Mouse (Mus musculus) layer of hippocampus, adult 2 months (tissue): ENCODE measurements at regions not wholly inside any gene's neighbourhood (a gene's known extent, or its start where the extent isn't known, plus 50 kb on each side); places are given as distances from the start of the nearest gene placed in this dataset.

ENCODE experiments used
- DNase-seq, 2 experiments: peaks; one replicate each; pipeline ENCODE4 v3.0.0; 2022; ENCODE audit warnings: low spot score in 2 of 2
- H3K27ac ChIP-seq: fragments of 200-600 bp; 2 replicates; pipeline ENCODE4 v1.8.1; 2022
- H3K4me3 ChIP-seq: fragments of 200-600 bp; 2 replicates; pipeline ENCODE4 v1.8.1; 2022; ENCODE audit warnings: mild to moderate bottlenecking
- CTCF ChIP-seq: fragments of 200-600 bp; conservative IDR thresholded peaks from 2 replicates; pipeline ENCODE4 v1.8.1; 2022; ENCODE audit warnings: antibody characterized with exemption, mild to moderate bottlenecking, moderate library complexity

DNA sequence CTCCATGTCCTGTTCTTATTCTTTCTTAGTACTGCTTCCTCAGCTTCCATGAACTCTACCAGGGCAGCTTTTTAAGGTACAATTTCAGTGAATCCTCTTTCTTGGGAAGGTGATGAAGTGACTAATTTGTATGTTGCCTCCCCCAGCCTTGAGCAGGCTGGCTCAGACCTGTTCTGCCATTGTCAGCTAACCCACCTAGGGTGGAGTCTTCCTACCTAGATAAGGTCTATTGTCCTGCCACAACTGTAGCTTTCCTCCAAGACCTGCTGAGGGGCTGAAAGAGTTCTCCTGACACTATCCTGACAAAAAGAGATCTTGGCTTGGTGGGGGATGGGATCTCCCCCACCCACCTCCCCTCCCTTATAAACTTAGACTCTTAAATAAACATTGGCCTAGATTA is 1540.3 kb upstream of the Gm38303 start:
- no peak for TF ChIP-seq CTCF
- DNase-seq, result no peak
- Histone ChIP-seq H3K27ac (no peak overlapping the region), H3K4me3 (no peak overlapping the region)

DNA sequence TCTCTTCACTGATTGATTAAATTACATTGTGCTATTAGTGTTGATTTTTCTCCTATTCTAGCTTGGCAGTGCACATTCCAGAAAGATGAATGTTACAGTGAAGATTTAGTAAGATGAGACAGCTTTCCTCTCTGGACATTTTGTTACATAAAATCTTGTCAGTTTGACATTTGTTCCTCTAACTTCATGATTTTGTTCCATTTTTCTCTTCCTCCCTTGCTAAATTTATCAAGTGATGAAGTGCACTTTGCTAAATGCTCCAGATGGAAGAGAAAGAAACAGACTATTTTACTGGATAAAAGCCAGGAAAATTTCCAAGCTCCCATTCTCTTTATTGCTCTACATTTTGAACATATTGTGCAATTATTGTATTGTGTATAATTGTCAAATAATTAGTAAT is 1533.9 kb upstream of the Gm38303 start:
- H3K27ac ChIP-seq, result peak overlapping the region; percentile 67
- peak in 1 of 2 experiments; percentile 17 for DNase-seq
- no peak overlapping the region for H3K4me3 ChIP-seq
- TF ChIP-seq CTCF, result no peak
